Mouse (Mus musculus) embryo, embryonic 10.5 days (tissue): ENCODE results near the gene Gm20388.
A peak's percentile ranks its signal among the peaks of the same experiment; 100 is the strongest.

ENCODE experiments used
- DNase-seq: peaks from one replicate; pipeline ENCODE4 v3.0.0-alpha.2; 2015; ENCODE audit warnings: low spot score

The Gm20388 gene

GRCm38 (mm10) chr8:120045471-120045870, 134.8 kb downstream of the Gm20388 start:
- DNase-seq, result peak; percentile 46

DNA sequence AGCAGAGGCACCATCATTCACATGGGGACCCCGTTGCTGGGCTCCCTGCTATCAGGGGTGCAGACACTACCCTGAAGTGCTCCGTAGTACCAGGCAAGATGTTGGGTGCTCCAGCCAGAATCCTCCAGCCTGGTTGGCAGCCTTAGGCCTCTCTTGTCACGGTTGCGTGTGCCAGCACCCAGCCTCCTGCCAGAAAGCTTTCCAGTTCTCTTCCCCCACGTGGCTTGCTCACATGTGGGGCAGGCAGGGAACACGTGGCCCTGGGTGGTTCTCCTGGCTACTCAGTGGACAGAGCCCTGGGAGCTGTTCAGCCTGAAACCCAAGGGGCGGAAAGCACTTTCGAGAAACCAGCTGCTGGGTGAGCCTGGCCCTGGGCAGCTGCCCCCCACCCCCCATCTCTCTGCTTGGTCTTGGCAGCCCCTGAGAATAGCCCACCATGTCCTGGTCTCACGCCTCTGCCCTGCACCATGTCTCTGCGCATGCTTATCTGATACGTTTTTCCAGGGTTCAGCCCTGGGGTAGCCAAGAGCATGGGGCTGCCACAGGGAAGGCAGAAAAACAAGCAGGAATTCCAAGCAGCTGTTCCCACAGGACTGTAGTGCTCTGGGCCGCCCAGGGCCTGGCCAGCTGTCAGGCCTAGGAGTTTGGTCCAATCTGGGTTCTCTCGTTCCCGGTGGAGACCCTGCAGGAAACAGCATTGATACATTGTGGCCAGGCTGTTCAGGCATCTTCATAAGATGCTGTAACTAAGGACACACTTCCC, 135.8 kb downstream of the Gm20388 start:
- DNase-seq, result no peak

GRCm38 (mm10) chr8:120049949-120050348, 139.3 kb downstream of the Gm20388 start:
- DNase-seq, result no peak

DNA sequence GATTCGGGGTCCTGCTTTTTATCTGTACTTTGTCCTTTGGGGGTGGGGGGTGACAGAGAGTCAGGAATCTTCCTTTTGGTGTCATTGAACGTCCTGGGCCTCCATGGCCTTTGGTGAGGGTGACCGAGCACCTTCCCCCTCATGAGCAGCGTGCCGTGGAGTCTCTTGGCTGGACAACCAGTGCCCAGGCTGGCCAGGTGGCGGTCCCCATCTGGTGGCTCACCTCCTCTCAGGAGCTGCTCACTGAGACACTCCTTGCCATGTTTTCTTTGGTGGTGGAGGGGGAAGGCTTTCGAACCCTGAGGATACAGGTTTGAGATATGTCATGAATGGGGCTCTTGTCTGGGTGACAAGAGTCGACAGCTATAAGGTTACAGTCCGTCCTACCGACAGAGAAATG, 139.7 kb downstream of the Gm20388 start:
- no peak for DNase-seq

DNA sequence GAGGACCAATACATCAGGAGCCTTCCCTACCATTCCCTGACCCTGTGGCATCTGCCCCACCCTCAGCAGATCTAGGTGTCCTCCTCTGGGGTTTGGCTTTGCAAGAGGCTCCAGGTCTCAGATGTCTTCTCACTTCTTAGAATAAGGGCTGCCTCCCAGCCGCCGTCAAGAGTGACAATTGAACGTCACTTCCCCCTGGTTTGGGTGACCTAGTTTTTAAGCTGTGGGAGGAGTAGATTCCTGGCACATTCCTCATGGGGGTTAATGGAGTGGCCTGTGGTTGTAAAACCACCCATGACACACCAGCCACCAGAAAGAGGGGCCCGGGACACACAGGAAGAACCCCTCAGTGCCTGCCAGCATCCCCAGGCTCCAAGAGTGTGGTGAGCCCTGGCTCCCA, 140.4 kb downstream of the Gm20388 start:
- no peak for DNase-seq

- DNase-seq, result no peak
These were observed 141.3 kb downstream of the Gm20388 start for GRCm38 (mm10) chr8:120051908-120052307.

GRCm38 (mm10) chr8:120052318-120052717, 141.7 kb downstream of the Gm20388 start:
- DNase-seq, result no peak

- no peak for DNase-seq
These were observed 144.2 kb downstream of the Gm20388 start for GRCm38 (mm10) chr8:120054833-120055232.

DNA sequence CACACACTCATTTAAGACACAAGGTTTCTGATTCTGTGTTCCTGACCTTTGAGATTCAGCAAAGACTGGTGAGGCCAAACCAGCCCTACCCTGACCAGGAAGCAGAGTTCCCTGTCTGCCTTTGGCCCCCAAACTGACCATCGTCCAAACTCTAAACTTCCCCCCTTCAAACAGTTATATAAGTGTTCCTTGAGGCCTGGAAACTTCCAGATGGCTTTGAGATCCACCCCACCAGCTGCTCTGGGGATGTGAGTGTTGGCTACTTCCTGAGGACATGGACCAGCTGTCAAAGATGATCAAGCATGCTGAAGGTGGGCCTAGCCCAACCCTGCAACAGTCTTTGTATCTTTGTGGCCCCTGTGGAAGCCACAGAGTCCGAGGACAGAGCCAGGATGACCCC, 146.4 kb downstream of the Gm20388 start:
- DNase-seq, result no peak

- DNase-seq, result no peak
These were observed 152.1 kb downstream of the Gm20388 start for GRCm38 (mm10) chr8:120062742-120063141.

DNA sequence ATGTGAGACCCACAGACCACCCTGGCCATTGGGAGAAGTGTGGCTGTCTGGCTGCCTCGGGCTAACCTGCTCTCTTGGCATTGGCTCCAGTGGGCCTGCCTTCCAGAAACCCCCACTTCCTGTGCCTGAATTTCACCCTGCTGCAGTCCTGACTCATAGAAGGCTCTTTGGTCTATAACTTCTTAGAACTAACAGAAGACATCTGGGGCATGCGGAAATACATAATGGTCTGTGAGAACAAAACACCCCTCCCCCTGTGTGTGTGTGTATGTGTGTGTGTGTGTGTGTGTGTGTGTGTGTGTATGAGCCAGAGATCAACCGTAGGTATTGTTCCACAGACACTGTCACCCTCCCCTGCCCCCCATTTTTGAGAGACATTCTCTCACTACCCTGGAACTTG, 152.7 kb downstream of the Gm20388 start:
- no peak for DNase-seq

- no peak for DNase-seq
These were observed 155.0 kb downstream of the Gm20388 start for GRCm38 (mm10) chr8:120065611-120066010.

- DNase-seq, result no peak
These were observed 155.6 kb downstream of the Gm20388 start for GRCm38 (mm10) chr8:120066226-120066625.

GRCm38 (mm10) chr8:120067936-120068668, 157.5 kb downstream of the Gm20388 start:
- peak; percentile 27 for DNase-seq

DNA sequence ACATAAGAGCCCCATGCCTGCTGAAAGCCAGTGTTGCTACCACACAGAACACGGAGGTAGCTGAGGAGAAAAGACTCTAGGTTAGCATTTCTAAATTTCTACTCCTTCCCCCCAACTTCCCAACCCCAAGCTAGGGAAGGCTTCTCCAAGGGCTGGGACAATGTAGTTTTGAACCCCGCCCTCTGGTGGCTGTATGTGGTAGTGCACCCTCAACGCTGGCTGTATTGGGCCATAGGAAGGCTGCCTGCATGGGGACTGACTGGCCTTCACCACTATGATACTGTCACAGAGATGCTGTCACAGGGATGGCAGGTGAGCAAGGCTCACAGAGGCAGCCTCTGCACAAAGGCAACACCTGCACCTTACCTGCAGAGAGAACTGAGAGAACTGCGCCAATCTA, 161.0 kb downstream of the Gm20388 start:
- peak; percentile 91 for DNase-seq

- no peak for DNase-seq
These were observed 161.6 kb downstream of the Gm20388 start for GRCm38 (mm10) chr8:120072259-120072658.

GRCm38 (mm10) chr8:120072827-120073226, 162.2 kb downstream of the Gm20388 start:
- DNase-seq, result no peak

- no peak for DNase-seq
These were observed 163.9 kb downstream of the Gm20388 start for GRCm38 (mm10) chr8:120074516-120074915.

DNA sequence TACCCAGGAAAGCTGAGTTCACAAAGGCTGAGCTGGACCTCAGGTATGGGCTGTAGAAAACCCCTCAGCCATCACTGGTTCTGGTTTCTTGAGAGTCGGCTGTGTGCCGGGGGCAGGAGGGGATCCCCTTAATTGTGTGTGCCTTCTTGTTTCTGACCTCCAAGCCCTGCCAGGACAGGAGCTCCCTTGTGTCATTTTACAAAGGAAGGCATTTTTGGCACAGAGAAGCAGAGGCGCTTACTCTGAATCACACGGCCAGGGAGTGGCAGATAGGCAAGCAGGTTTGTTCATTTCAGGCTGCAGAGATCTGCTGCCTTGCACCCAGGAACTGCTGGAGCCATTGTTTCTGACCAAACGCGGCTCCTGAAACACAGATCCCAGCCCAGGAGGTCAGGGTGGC, 164.7 kb downstream of the Gm20388 start:
- no peak for DNase-seq

GRCm38 (mm10) chr8:120078080-120078479, 167.4 kb downstream of the Gm20388 start:
- DNase-seq, result peak; percentile 81

- no peak for DNase-seq
These were observed 168.7 kb downstream of the Gm20388 start for GRCm38 (mm10) chr8:120079361-120079760.

- no peak for DNase-seq
These were observed 172.6 kb downstream of the Gm20388 start for GRCm38 (mm10) chr8:120083261-120083660.

DNA sequence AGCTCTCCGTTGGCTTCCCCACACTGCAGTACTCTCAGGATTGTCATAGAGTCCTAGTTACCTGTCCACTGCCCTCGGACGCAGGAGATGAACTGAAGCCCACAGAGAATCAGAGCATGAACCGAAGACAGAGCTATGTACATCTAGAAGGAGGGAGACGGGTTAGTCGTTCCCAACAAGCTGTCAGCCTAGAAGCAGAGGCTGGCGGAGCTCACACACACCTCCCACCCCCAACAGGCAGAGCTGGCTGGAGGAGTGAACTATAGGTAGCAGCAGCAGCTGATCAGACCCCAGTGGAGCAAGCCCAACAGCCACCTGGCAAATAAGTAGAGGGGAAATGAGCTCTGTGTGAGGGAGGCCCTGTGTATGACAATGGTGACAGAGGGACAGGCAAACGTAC, 174.1 kb downstream of the Gm20388 start:
- no peak for DNase-seq

DNA sequence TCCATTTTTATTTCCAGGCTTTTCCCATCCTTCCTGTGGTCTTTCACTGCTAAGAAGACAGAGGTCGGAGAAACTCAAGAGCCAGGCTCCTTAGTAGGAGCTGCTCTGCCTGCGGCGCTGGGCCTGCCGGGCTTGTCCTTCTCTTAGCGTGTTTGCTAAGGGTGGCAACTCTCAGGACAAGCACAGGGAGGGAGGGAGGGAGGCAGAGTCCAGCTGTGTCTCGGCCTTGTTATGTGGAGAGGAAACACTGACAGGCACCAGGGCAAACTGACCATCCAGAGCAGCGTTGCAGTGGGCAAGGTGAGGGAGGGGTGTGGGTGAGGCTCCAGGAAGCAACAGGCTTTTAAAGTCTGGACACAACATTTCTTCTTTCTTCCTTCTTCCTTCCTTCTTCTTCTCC, 178.9 kb downstream of the Gm20388 start:
- no peak for DNase-seq
